Mouse (Mus musculus) heart, adult 2 months (tissue): Measurements from ENCODE around the gene Pagr1a.

Source experiments
- CTCF ChIP-seq: fragments of 200-600 bp; IDR thresholded peaks from 2 replicates; pipeline ENCODE4 v1.8.1; 2022; ENCODE audit warnings: antibody characterized with exemption, mild to moderate bottlenecking, moderate library complexity
- EP300 ChIP-seq: fragments of 200-500 bp; IDR thresholded peaks from 2 replicates; pipeline ENCODE4 v1.6.1; 2011; ENCODE audit warnings: low read depth, low read length, control low read depth; ENCODE audit not compliant: insufficient read depth
- POLR2A ChIP-seq: fragments of 200-500 bp; IDR thresholded peaks from 2 replicates; pipeline ENCODE4 v1.6.1; 2011; ENCODE audit warnings: mild to moderate bottlenecking, low read depth, low read length, control low read depth; ENCODE audit not compliant: insufficient read depth

GRCm38 (mm10) chr7:127026616-127026983 is 9.4 kb upstream of the Pagr1a start:
- TF ChIP-seq CTCF (no peak), POLR2A (no peak), EP300 (no peak)
